Mouse (Mus musculus) cortical plate, adult 2 months (tissue): ENCODE data around the gene Palld.

Experiments used
- CTCF ChIP-seq: fragments of 200-500 bp; IDR thresholded peaks from 2 replicates; pipeline ENCODE4 v1.5.1; 2011; ENCODE audit warnings: mild to moderate bottlenecking, control low read depth, low read length; ENCODE audit not compliant: insufficient read depth; ENCODE audit errors: extremely low read depth
- POLR2A ChIP-seq: fragments of 200-500 bp; IDR thresholded peaks from 2 replicates; pipeline ENCODE4 v1.6.1; 2011; ENCODE audit warnings: mild to moderate bottlenecking, low read length, control low read depth; ENCODE audit not compliant: insufficient read depth; ENCODE audit errors: extremely low read depth

GRCm38 (mm10) chr8:61611077-61611476 lies 291.4 kb downstream of the Palld start:
- TF ChIP-seq POLR2A: no peak
- TF ChIP-seq CTCF: no peak
